Mouse (Mus musculus) heart, embryonic 11.5 days (tissue): ENCODE measurements at regions not wholly inside any gene's neighbourhood (a gene's known extent, or its start where the extent isn't known, plus 50 kb on each side); places are given as distances from the start of the nearest gene placed in this dataset.

Source experiments
- ATAC-seq: fragments of 200-750 bp; cut with Nextera tagmentation; replicated peaks from 2 replicates; pipeline ENCODE4 v1.8.0; 2017; ENCODE audit warnings: moderate library complexity; ENCODE audit not compliant: insufficient number of reproducible peaks, low FRiP score, low TSS enrichment
- H3K27ac ChIP-seq: fragments of 300-500 bp; sonication (generic); 2 replicates; pipeline ENCODE4 v1.5.1; 2014; ENCODE audit warnings: mild to moderate bottlenecking, low read depth, low read length
- H3K27me3 ChIP-seq: fragments of 300-500 bp; sonication (generic); 2 replicates; pipeline ENCODE4 v1.6.1; 2014; ENCODE audit warnings: mild to moderate bottlenecking, low read length, mixed read lengths; ENCODE audit not compliant: control insufficient read depth, insufficient read depth
- H3K36me3 ChIP-seq: fragments of 300-500 bp; sonication (generic); 2 replicates; pipeline ENCODE4 v1.6.1; 2014; ENCODE audit warnings: mild to moderate bottlenecking, low read length, moderate library complexity, mixed read lengths; ENCODE audit not compliant: control insufficient read depth, insufficient read depth
- H3K4me1 ChIP-seq: fragments of 300-500 bp; sonication (generic); 2 replicates; pipeline ENCODE4 v1.6.1; 2014; ENCODE audit warnings: low read length; ENCODE audit not compliant: control insufficient read depth, insufficient read depth
- H3K4me2 ChIP-seq: fragments of 300-500 bp; sonication (generic); 2 replicates; pipeline ENCODE4 v1.6.1; 2014; ENCODE audit warnings: mild to moderate bottlenecking, moderate library complexity
- H3K4me3 ChIP-seq: fragments of 300-500 bp; sonication (generic); 2 replicates; pipeline ENCODE4 v1.5.1; 2014; ENCODE audit warnings: low read depth, low read length
- H3K9ac ChIP-seq: fragments of 300-500 bp; sonication (generic); 2 replicates; pipeline ENCODE4 v1.6.1; 2014; ENCODE audit warnings: mild to moderate bottlenecking, low read depth, low read length, moderate library complexity
- H3K9me3 ChIP-seq: fragments of 300-500 bp; sonication (generic); replicated peaks from 2 replicates; pipeline ENCODE4 v1.6.1; 2016; ENCODE audit warnings: low read length; ENCODE audit not compliant: control insufficient read depth
- WGBS: fragments of 180-500 bp; shearing (Covaris S2); extraction: QIAGEN DNeasy Blood & Tissue Kit; methylation state at CpG from one replicate; pipeline ENCODE4 v1.1.7; 2014; ENCODE audit not compliant: insufficient replicate concordance; 5-methylcytosine and 5-hydroxymethylcytosine counted together

DNA sequence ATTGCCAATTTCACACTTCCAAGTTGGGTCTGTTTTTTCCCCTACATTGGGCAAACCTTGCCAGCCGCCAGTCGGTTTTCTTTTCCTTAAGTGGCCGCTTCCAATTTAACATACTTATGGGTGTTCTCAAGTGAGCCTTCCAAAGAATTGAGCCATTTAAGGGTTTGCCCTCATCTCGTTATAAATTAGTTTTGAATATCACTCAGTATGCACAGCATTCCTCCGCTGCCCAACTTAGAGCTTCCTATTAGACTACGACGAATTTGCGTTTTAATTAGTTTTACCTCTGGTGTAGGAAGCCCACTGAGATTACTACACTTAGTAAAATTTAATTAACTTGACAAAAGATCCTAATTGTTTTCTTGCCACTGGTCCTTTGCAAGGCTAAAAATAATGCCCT is 209.9 kb downstream of the Cdh11 start:
- Histone ChIP-seq H3K4me2 (no peak overlapping the region), H3K4me3 (no peak overlapping the region), H3K9me3 (no peaks in the 10 kb centered on the region), H3K36me3 (no peaks in the 10 kb centered on the region), H3K4me1 (no peaks in the 10 kb centered on the region), H3K27ac (no peak overlapping the region), H3K9ac (no peak overlapping the region), H3K27me3 (no peaks in the 10 kb centered on the region)
- ATAC-seq = no peak
- WGBS = 81% methylated on average over 8 of the region's 8 CpGs

DNA sequence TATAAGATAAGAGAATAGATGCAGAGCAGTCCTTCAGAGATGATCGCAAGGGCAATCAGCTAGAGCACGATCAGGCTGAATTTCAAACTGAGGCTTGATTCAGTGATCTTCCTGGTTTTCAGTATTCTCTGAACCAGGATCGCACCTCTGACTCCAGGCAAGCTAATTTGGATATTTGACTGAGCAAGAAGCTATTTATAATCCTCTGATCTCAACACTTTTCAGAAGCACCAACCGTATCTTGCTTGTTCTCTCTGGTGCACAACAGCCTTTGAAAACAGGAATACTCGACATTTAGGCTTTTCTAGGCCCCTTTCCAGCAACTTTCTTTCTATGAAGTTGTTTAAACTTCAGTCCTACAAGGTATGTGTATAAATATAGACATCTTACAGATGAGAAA is 217.7 kb downstream of the Cdh11 start:
- H3K4me2 ChIP-seq = no peak overlapping the region
- H3K27me3 ChIP-seq = no peaks in the 10 kb centered on the region
- no peak overlapping the region for H3K4me3 ChIP-seq
- ATAC-seq = no peak
- H3K9ac ChIP-seq = no peak overlapping the region
- H3K4me1 ChIP-seq = 0 out of 2 replicates have a peak, but pooled peaks cover 3% of the 10 kb centered on the region
- 60% methylated on average over 5 of the region's 5 CpGs for WGBS
- H3K36me3 ChIP-seq = no peaks in the 10 kb centered on the region
- no peaks in the 10 kb centered on the region for H3K9me3 ChIP-seq
- H3K27ac ChIP-seq = no peak overlapping the region

DNA sequence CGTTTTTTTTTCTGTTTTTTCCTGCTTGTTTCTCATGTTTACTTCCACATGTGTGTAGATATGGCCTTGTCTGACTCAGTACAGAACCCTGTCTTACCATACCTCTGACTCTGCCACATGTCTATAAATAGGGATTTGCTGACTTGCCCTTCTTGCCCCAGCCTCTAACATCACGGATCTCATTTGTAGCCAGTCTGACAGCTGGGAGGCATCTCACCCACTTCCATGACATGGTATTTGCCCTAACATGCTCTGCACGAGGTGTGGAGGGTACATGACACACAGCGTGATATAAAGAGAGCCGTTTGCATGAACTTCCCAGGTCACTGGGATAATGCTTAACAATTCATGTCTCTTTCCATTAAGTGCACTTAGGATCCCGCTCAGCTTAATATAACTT is 231.2 kb downstream of the Cdh11 start:
- no peak overlapping the region for H3K4me3 ChIP-seq
- no peaks in the 10 kb centered on the region for H3K27me3 ChIP-seq
- no peak overlapping the region for H3K9ac ChIP-seq
- WGBS = 37% methylated on average over 6 of the region's 6 CpGs
- H3K4me2 ChIP-seq = peak overlapping the region; percentile 31; the same call in 1 of the 2 replicates
- no peaks in the 10 kb centered on the region; the same call in 1 of the 2 replicates for H3K4me1 ChIP-seq
- H3K27ac ChIP-seq = peak overlapping the region; percentile 80
- peak; percentile 69; the same call in 1 of the 2 replicates for ATAC-seq
- no peaks in the 10 kb centered on the region for H3K36me3 ChIP-seq
- no peaks in the 10 kb centered on the region for H3K9me3 ChIP-seq

DNA sequence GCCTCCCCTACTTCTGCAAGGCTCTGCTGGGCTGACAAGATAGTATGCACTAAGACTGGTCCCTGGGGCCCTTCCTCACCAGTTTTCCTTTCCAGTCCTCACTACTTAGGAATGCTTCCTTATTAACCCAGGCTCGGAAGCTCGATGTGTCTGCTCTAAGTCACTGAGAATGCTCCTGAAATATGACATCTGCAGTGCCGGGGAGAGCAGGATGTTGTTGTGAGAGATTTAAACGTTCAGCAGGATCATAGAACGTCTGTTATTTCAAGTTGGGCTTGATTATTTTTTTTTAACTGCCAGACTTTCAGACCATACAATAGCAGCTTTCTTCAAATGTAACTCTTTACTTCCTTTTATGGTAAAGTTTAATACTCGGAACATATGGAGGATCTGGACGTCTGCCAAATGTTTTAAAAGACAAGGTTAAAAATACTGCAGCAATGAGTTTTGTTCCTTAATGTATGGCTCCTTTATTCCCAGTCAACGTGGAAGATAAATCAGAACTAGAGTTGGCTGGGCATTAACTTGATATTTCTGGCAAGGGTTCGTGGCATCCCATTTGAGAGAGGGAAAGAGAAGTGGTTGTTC is 232.0 kb downstream of the Cdh11 start:
- WGBS = 30% methylated on average over 9 of the region's 9 CpGs
- Histone ChIP-seq H3K27me3 (no peaks in the 10 kb centered on the region), H3K4me3 (no peak overlapping the region), H3K9me3 (no peaks in the 10 kb centered on the region), H3K36me3 (no peaks in the 10 kb centered on the region), H3K4me2 (no peak overlapping the region), H3K27ac (peak overlapping the region; percentile 80), H3K9ac (no peak overlapping the region), H3K4me1 (no peaks in the 10 kb centered on the region; the same call in 1 of the 2 replicates)
- ATAC-seq = no peak; the same call in 1 of the 2 replicates

DNA sequence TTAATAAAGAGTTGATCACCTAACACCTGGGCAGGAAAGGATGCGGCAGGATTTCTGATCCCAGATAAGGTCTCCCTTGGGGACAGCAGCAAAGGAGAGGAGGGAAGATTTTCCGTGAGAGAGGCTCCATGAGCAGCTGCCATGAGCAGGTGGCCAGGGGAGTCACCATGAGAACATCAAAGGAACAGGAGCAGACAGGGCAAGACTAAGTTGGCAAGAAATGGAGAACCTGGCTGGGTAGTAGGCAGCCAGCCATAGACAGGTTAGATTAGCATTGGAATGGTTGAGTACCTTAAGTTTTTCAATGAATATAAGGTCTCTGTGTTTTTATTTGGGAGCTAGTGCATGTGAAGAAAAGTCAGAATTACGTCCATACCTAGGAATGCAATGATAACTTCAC is 246.6 kb downstream of the Cdh11 start:
- no peak for ATAC-seq
- no peaks in the 10 kb centered on the region for H3K9me3 ChIP-seq
- no peaks in the 10 kb centered on the region for H3K36me3 ChIP-seq
- H3K27me3 ChIP-seq = no peaks in the 10 kb centered on the region
- WGBS = 60% methylated on average over 3 of the region's 3 CpGs
- 0 out of 2 replicates have a peak, but pooled peaks cover 2% of the 10 kb centered on the region for H3K4me1 ChIP-seq
- H3K4me3 ChIP-seq = no peak overlapping the region
- H3K4me2 ChIP-seq = no peak overlapping the region
- no peak overlapping the region for H3K9ac ChIP-seq
- no peak overlapping the region for H3K27ac ChIP-seq

DNA sequence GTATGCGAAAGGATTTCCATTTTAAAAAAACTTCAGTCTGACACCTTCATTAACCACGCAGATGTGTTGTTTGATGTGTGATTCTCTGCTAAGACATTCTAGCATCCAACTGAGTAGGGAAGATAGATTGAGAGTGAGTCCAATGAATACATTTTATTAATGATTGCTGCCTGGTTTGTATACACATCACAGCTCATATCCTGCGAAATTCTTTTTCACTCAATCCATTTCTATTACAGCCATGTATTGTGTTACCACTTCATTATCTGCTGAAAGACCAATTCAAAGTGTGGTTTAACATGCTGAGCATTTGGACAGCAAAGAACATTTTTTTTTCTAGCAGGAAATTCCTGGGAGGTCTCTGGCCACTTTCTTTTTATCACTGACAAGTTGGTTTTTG is 247.4 kb downstream of the Cdh11 start:
- no peak overlapping the region for H3K9ac ChIP-seq
- H3K9me3 ChIP-seq = no peaks in the 10 kb centered on the region
- WGBS = 56% methylated on average over 3 of the region's 3 CpGs
- no peaks in the 10 kb centered on the region for H3K27me3 ChIP-seq
- H3K27ac ChIP-seq = no peak overlapping the region
- ATAC-seq = no peak
- no peak overlapping the region for H3K4me3 ChIP-seq
- no peak overlapping the region for H3K4me2 ChIP-seq
- H3K36me3 ChIP-seq = no peaks in the 10 kb centered on the region
- 0 out of 2 replicates have a peak, but pooled peaks cover 2% of the 10 kb centered on the region for H3K4me1 ChIP-seq

DNA sequence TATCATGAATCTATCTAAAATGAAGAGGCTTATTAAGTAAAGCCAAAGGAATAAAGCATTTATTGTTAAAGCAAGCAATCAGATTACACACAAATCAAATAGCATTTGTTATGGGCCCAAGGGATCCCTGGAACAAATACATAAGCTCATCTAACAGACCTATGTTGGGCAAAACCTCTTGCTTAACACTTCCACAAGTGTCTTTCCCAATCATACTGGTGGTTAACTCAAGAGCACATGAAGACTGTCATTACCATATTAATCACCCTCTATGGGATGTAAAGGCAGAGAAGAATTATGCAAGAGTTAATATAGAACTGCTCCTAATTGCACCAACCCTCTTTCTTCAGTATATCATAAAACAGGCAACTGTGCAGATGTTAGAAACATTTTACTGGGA is 267.0 kb downstream of the Cdh11 start:
- Histone ChIP-seq H3K4me1 (no peaks in the 10 kb centered on the region), H3K9me3 (no peaks in the 10 kb centered on the region), H3K4me3 (no peak overlapping the region), H3K27ac (no peak overlapping the region), H3K36me3 (no peaks in the 10 kb centered on the region), H3K27me3 (no peaks in the 10 kb centered on the region), H3K9ac (no peak overlapping the region), H3K4me2 (no peak overlapping the region)
- no peak for ATAC-seq

DNA sequence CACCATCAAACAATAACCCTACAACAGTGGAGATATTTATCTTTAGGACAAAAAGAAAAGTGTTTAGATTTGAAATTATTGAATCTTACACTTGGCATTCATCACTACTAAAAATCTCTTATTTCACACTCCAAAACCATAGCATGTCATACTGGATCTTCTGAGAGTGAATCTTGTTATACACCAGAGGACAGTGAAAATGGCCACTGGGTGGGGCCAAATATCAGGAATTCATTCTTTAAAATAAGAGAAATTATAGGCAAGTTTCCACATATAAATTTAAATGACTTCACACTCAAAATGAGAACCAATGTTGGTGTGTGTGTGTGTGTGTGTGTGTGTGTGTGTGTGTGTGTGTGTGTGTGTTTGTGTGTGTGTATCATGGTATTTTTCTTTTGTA is 269.7 kb downstream of the Cdh11 start:
- no peak for ATAC-seq
- H3K9me3 ChIP-seq = no peaks in the 10 kb centered on the region

DNA sequence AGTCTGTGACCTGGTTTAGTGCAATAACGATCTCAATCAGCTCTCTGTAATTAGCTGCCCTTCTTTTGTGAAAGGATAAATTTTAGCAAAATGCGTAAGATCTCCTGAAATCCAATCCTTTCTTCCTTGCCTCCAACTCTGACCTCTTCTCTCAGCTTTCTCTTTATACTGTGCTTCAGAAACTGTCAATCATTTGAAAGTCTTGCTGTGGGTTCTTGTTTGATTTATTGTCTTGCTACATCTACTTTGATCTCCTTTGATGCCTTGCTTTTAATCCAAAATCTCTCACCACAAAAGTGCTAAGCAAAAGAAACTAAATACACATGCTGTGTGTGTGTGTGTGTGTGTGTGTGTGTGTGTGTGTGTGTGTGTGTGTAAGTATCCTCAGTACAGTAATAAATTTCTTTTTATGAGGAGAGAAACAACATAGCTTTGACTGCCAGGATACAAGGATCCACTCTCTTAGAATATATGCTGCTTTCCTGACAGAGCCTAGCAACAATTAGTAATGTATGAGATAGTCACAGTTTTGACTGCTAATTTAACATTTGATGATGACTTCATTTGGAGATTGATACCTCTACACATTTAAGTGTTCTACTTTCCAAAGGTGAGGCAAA is 270.5 kb downstream of the Cdh11 start:
- H3K4me1 ChIP-seq = no peaks in the 10 kb centered on the region
- no peak overlapping the region for H3K27ac ChIP-seq
- H3K4me2 ChIP-seq = no peak overlapping the region
- no peaks in the 10 kb centered on the region for H3K36me3 ChIP-seq
- H3K4me3 ChIP-seq = no peak overlapping the region
- H3K9ac ChIP-seq = no peak overlapping the region
- H3K9me3 ChIP-seq = no peaks in the 10 kb centered on the region
- no peaks in the 10 kb centered on the region for H3K27me3 ChIP-seq
- 76% methylated on average over 2 of the region's 2 CpGs for WGBS
- ATAC-seq = no peak

More for the DNA sequence above, 269.7 kb downstream of the Cdh11 start:
- H3K9ac ChIP-seq = no peak overlapping the region
- no peaks in the 10 kb centered on the region for H3K36me3 ChIP-seq
- no peak overlapping the region for H3K27ac ChIP-seq
- no peaks in the 10 kb centered on the region for H3K4me1 ChIP-seq
- no peak overlapping the region for H3K4me3 ChIP-seq
- no peak overlapping the region for H3K4me2 ChIP-seq
- no peaks in the 10 kb centered on the region for H3K27me3 ChIP-seq
